Mouse (Mus musculus) midbrain, postnatal 0 days (tissue): ENCODE measurements at regions not wholly inside any gene's neighbourhood (a gene's known extent, or its start where the extent isn't known, plus 50 kb on each side); places are given as distances from the start of the nearest gene placed in this dataset.

Experiments used
- ATAC-seq: fragments of 200-750 bp; cut with Nextera tagmentation; 2 replicates; pipeline ENCODE4 v1.8.0; 2017; ENCODE audit warnings: moderate number of reproducible peaks, mild to moderate bottlenecking, moderate TSS enrichment, moderate library complexity; ENCODE audit not compliant: low FRiP score
- DNase-seq: peaks from one replicate; pipeline ENCODE4 v3.0.0-alpha.2; 2015; ENCODE audit warnings: low spot score
- H3K27ac ChIP-seq: fragments of 300-500 bp; sonication (generic); 2 replicates; pipeline ENCODE4 v1.5.1; 2014; ENCODE audit warnings: low read depth, mild to moderate bottlenecking, low read length, mixed read lengths
- H3K27me3 ChIP-seq: fragments of 300-500 bp; sonication (generic); 2 replicates; pipeline ENCODE4 v1.6.1; 2014; ENCODE audit warnings: low read length, control low read depth, mixed read lengths; ENCODE audit not compliant: insufficient read depth
- H3K36me3 ChIP-seq: fragments of 300-500 bp; sonication (generic); 2 replicates; pipeline ENCODE4 v1.6.1; 2014; ENCODE audit warnings: low read length, control low read depth, mixed read lengths; ENCODE audit not compliant: insufficient read depth
- H3K4me1 ChIP-seq: fragments of 300-500 bp; sonication (generic); 2 replicates; pipeline ENCODE4 v1.6.1; 2014; ENCODE audit warnings: mild to moderate bottlenecking, control low read depth, antibody characterized with exemption, low read length, mixed read lengths; ENCODE audit not compliant: insufficient read depth
- H3K4me2 ChIP-seq: fragments of 300-500 bp; sonication (generic); 2 replicates; pipeline ENCODE4 v1.6.1; 2014; ENCODE audit warnings: low read depth, mild to moderate bottlenecking, low read length, mixed read lengths; ENCODE audit not compliant: poor library complexity, severe bottlenecking
- H3K4me3 ChIP-seq: fragments of 300-500 bp; sonication (generic); 2 replicates; pipeline ENCODE4 v1.5.1; 2014; ENCODE audit warnings: low read depth, mild to moderate bottlenecking, low read length, moderate library complexity
- H3K9ac ChIP-seq: fragments of 300-500 bp; sonication (generic); replicated peaks from 2 replicates; pipeline ENCODE4 v1.6.1; 2014; ENCODE audit warnings: mild to moderate bottlenecking, low read length, moderate library complexity, mixed read lengths; ENCODE audit not compliant: poor library complexity, severe bottlenecking
- H3K9me3 ChIP-seq: fragments of 300-500 bp; sonication (generic); 2 replicates; pipeline ENCODE4 v1.6.1; 2016; ENCODE audit warnings: low read length, control low read depth
- CTCF ChIP-seq: IDR thresholded peaks from 2 replicates; pipeline ENCODE4 v1.5.1; 2016; ENCODE audit warnings: antibody characterized with exemption, mild to moderate bottlenecking
- WGBS: fragments of 180-500 bp; shearing (Covaris S2); extraction: QIAGEN DNeasy Blood & Tissue Kit; methylation state at CpG from one replicate; pipeline ENCODE4 v1.1.7; 2014; 5-methylcytosine and 5-hydroxymethylcytosine counted together

DNA sequence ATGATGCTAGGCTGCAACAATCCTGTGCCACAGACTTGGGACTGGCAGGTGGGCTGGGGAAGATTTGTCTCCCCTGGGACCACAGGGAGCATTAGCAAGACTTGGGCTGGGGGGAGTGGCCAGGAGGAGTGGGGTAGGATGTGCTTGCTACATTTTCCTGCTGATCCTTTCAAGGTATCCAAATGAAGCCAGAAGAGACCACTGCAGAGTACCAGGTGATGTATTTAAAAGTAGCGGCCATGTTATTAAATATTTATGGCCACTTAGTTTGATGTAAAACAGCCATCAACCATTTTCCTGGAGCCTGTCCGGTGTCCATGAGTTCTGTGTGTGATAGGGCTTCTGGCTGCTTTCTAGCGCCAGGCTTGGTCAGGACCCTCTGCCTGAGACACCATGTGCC, 220.3 kb upstream of the Prok2 start:
- WGBS: 64% methylated on average over 3 of the region's 3 CpGs
- Histone ChIP-seq H3K4me3 (no peak overlapping the region), H3K27ac (no peak overlapping the region), H3K9me3 (no peaks in the 10 kb centered on the region), H3K4me2 (no peak overlapping the region), H3K4me1 (no peaks in the 10 kb centered on the region), H3K9ac (no peak overlapping the region), H3K36me3 (no peaks in the 10 kb centered on the region), H3K27me3 (no peaks in the 10 kb centered on the region)
- DNase-seq: no peak
- TF ChIP-seq CTCF: no peak
- no peak for ATAC-seq

DNA sequence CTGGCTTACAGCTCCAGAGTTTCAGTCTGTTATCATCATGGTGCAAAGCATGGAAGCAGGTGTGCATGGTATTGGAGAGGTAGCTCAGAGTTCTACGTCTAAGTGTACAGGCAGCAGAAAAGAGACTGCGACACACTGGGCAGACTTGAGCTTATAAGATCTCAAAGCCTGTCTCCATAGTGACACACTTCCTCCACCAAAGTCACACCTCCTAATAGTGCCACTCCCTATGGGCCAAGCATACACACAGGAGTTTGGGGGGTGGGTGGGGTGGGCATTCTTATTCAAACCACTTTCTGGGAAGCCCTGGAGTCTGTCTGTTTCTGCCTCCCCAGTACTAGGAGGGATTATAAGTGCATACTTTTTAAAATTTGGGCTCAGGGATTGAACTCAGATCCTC, 219.5 kb upstream of the Prok2 start:
- no peak for DNase-seq
- Histone ChIP-seq H3K9ac (no peak overlapping the region), H3K27me3 (0 out of 2 replicates have a peak, but pooled peaks cover 5% of the 10 kb centered on the region), H3K4me1 (no peaks in the 10 kb centered on the region), H3K9me3 (no peaks in the 10 kb centered on the region), H3K4me2 (no peak overlapping the region), H3K4me3 (no peak overlapping the region), H3K36me3 (no peaks in the 10 kb centered on the region), H3K27ac (no peak overlapping the region)
- no peak for TF ChIP-seq CTCF
- ATAC-seq: no peak
- 79% methylated on average over 2 of the region's 2 CpGs for WGBS

DNA sequence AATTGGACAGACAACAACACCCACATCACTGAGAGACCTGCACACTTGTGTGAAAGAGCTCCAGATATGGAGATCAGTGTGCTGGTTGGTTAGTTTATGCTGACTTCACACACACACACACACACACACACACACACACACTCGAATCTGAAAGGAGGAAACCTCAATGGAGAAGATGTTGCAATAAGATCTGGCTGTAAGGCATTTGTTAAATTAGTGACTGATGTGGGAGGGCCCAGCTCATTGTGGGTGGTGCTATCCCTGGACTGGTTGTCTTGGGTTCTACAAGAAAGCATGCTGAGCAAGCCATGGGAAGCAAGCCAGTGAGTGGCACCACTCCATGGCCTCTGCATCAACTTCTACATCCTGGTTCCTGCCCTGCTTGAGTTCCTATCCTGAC, 216.8 kb upstream of the Prok2 start:
- Histone ChIP-seq H3K36me3 (no peaks in the 10 kb centered on the region), H3K9ac (no peak overlapping the region), H3K4me1 (no peaks in the 10 kb centered on the region), H3K27me3 (0 out of 2 replicates have a peak, but pooled peaks cover 5% of the 10 kb centered on the region), H3K4me3 (no peak overlapping the region), H3K27ac (no peak overlapping the region), H3K9me3 (no peaks in the 10 kb centered on the region), H3K4me2 (no peak overlapping the region)
- no peak for TF ChIP-seq CTCF
- 89% methylated on average over 1 of the region's 1 CpGs for WGBS
- ATAC-seq (no peak), DNase-seq (no peak)

- 0 out of 2 replicates have a peak, but pooled peaks cover 5% of the 10 kb centered on the region for H3K27me3 ChIP-seq
- 60% methylated on average over 5 of the region's 5 CpGs for WGBS
- H3K4me1 ChIP-seq: no peaks in the 10 kb centered on the region
- H3K9me3 ChIP-seq: no peaks in the 10 kb centered on the region
- no peak overlapping the region for H3K4me3 ChIP-seq
- no peak for TF ChIP-seq CTCF
- H3K27ac ChIP-seq: no peak overlapping the region
- no peaks in the 10 kb centered on the region for H3K36me3 ChIP-seq
- H3K9ac ChIP-seq: no peak overlapping the region
- DNase-seq (no peak), ATAC-seq (no peak)
- H3K4me2 ChIP-seq: no peak overlapping the region
These were observed 213.9 kb upstream of the Prok2 start for GRCm38 (mm10) chr6:99940118-99940517.

DNA sequence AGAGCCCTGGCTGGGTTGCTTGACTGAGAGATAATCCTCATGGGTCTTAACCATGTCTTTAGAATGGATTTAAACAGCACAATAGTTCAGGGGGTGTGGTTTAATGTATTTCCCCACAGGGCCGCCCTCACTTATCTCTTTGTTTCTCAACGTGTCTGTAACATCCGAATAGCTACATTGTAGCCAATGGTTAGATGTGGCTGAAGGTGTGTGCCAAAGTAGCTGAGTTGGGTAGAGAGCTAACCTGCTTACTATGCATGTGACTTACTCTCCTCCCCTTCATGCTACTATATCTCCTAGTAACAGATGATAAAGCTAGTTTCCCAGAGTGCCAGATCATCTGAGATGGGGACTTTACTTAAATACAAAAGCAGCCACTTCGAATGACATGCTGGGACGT, 213.2 kb upstream of the Prok2 start:
- ATAC-seq: no peak
- TF ChIP-seq CTCF: no peak

GRCm38 (mm10) chr6:99938949-99939348, 212.8 kb upstream of the Prok2 start:
- DNase-seq: no peak
- no peak for ATAC-seq
- 0 out of 2 replicates have a peak, but pooled peaks cover 5% of the 10 kb centered on the region for H3K27me3 ChIP-seq
- no peak overlapping the region for H3K4me3 ChIP-seq
- H3K4me1 ChIP-seq: peaks cover 6% of the 10 kb centered on the region; the same call in 1 of the 2 replicates
- no peak overlapping the region for H3K4me2 ChIP-seq
- no peak overlapping the region for H3K27ac ChIP-seq
- 29% methylated on average over 7 of the region's 7 CpGs for WGBS
- no peaks in the 10 kb centered on the region for H3K36me3 ChIP-seq
- TF ChIP-seq CTCF: no peak
- no peak overlapping the region for H3K9ac ChIP-seq
- H3K9me3 ChIP-seq: no peaks in the 10 kb centered on the region

More for the DNA sequence above, 213.2 kb upstream of the Prok2 start:
- H3K27me3 ChIP-seq: 0 out of 2 replicates have a peak, but pooled peaks cover 5% of the 10 kb centered on the region
- H3K4me1 ChIP-seq: 0 out of 2 replicates have a peak, but pooled peaks cover 2% of the 10 kb centered on the region
- no peak for DNase-seq
- H3K4me2 ChIP-seq: no peak overlapping the region
- no peaks in the 10 kb centered on the region for H3K36me3 ChIP-seq
- no peaks in the 10 kb centered on the region for H3K9me3 ChIP-seq
- no peak overlapping the region for H3K9ac ChIP-seq
- H3K27ac ChIP-seq: no peak overlapping the region
- no peak overlapping the region for H3K4me3 ChIP-seq
- 20% methylated on average over 5 of the region's 5 CpGs for WGBS
